Mouse (Mus musculus) MEL (cell line): ENCODE results near the gene Cd63. TPM values are rescaled to one million over a fixed set of nuclear protein-coding genes. Genes with fewer than 3 reads are reported as not detected.

Experiments
- DNase-seq: peaks from one replicate; pipeline ENCODE4 v3.0.0; 2011; ENCODE audit warnings: low read depth, low spot score
- H3K27ac ChIP-seq: 2 replicates; pipeline ENCODE4 v1.5.1; 2012; ENCODE audit warnings: low read depth, mild to moderate bottlenecking, control low read depth, low read length, moderate library complexity; ENCODE audit not compliant: control insufficient read depth
- H3K27me3 ChIP-seq, 2 experiments: fragments of 150-350 bp in 1 of 2; sonication (generic) in 1 of 2; 2 replicates each; pipeline ENCODE4 v1.6.1; 2012; ENCODE audit warnings: low read length in 2 of 2, mild to moderate bottlenecking in 2 of 2, improper control_type of control experiment in 1 of 2, moderate library complexity in 1 of 2; ENCODE audit not compliant: insufficient read depth in 2 of 2, control insufficient read depth in 1 of 2
- H3K36me3 ChIP-seq, 2 experiments: 2 replicates each; pipeline ENCODE4 v1.6.1; 2012 to 2014; ENCODE audit warnings: low read length in 2 of 2, improper control_type of control experiment in 1 of 2, inconsistent platforms in 1 of 2, mild to moderate bottlenecking in 1 of 2; ENCODE audit not compliant: insufficient read depth in 2 of 2, control insufficient read depth in 1 of 2
- H3K4me1 ChIP-seq, 2 experiments: fragments of 150-350 bp in 1 of 2; sonication (generic) in 1 of 2; 2 replicates each; pipeline ENCODE4 v1.6.1; 2012; ENCODE audit warnings: low read length in 2 of 2, improper control_type of control experiment in 1 of 2, mild to moderate bottlenecking in 1 of 2; ENCODE audit not compliant: insufficient read depth in 2 of 2, control insufficient read depth in 1 of 2
- H3K4me3 ChIP-seq, 2 experiments: fragments of 150-350 bp in 1 of 2; sonication (generic) in 1 of 2; 2 replicates each; pipeline ENCODE4 v1.5.1; 2012; ENCODE audit warnings: low read depth in 2 of 2, low read length in 2 of 2, mild to moderate bottlenecking in 2 of 2, moderate library complexity in 2 of 2, control low read depth in 1 of 2, improper control_type of control experiment in 1 of 2; ENCODE audit not compliant: control insufficient read depth in 1 of 2, insufficient read depth in 1 of 2
- H3K79me2 ChIP-seq: 2 replicates; pipeline ENCODE4 v1.6.1; 2012; ENCODE audit warnings: mild to moderate bottlenecking, low read length, moderate library complexity; ENCODE audit not compliant: control insufficient read depth, poor library complexity, insufficient read depth
- H3K9ac ChIP-seq: 2 replicates; pipeline ENCODE4 v1.6.1; 2012; ENCODE audit warnings: low read depth, mild to moderate bottlenecking, control low read depth, low read length, moderate library complexity; ENCODE audit not compliant: control insufficient read depth, poor library complexity, severe bottlenecking
- H3K9me3 ChIP-seq: fragments of 150-350 bp; sonication (generic); replicated peaks from 2 replicates; pipeline ENCODE4 v1.6.1; 2012; ENCODE audit warnings: mild to moderate bottlenecking, low read length, improper control_type of control experiment, moderate library complexity; ENCODE audit not compliant: insufficient read depth
- BHLHE40 ChIP-seq: IDR thresholded peaks from 2 replicates; pipeline ENCODE4 v1.6.1; 2012; ENCODE audit warnings: low read depth, mild to moderate bottlenecking, inconsistent platforms, low read length, improper control_type of control experiment, borderline replicate concordance
- CHD1 ChIP-seq: IDR thresholded peaks from 2 replicates; pipeline ENCODE4 v1.6.1; 2012; ENCODE audit warnings: low read depth, mild to moderate bottlenecking, inconsistent platforms, low read length, improper control_type of control experiment
- CHD2 ChIP-seq: IDR thresholded peaks from 2 replicates; pipeline ENCODE4 v1.6.1; 2011; ENCODE audit warnings: low read length, improper control_type of control experiment
- CTCF ChIP-seq, 3 experiments: IDR thresholded peaks in 2 of 3; conservative IDR thresholded peaks in 1 of 3; 2 replicates each; pipeline ENCODE4 v1.5.1; 2011 to 2012; ENCODE audit warnings: low read length in 3 of 3, low read depth in 2 of 3, mild to moderate bottlenecking in 2 of 3, improper control_type of control experiment in 1 of 3, inconsistent platforms in 1 of 3, mixed read lengths in 1 of 3, moderate library complexity in 1 of 3; ENCODE audit not compliant: control insufficient read depth in 1 of 3, insufficient read depth in 1 of 3, poor library complexity in 1 of 3, severe bottlenecking in 1 of 3
- E2F4 ChIP-seq: IDR thresholded peaks from 2 replicates; pipeline ENCODE4 v1.6.1; 2011; ENCODE audit warnings: low read depth, low read length, improper control_type of control experiment, borderline replicate concordance
- EP300 ChIP-seq, 2 experiments: IDR thresholded peaks; 2 replicates each; pipeline ENCODE4 v1.6.1; 2011; ENCODE audit warnings: improper control_type of control experiment in 2 of 2, low read length in 2 of 2, low read depth in 1 of 2, mild to moderate bottlenecking in 1 of 2
- ETS1 ChIP-seq: IDR thresholded peaks from 2 replicates; pipeline ENCODE4 v1.6.1; 2012; ENCODE audit warnings: low read depth, mild to moderate bottlenecking, inconsistent platforms, low read length, improper control_type of control experiment, moderate library complexity
- GATA1 ChIP-seq: IDR thresholded peaks from 2 replicates; pipeline ENCODE4 v1.6.1; 2011; ENCODE audit warnings: low read depth, low read length, improper control_type of control experiment
- HCFC1 ChIP-seq: IDR thresholded peaks from 2 replicates; pipeline ENCODE4 v1.6.1; 2012; ENCODE audit warnings: low read depth, mild to moderate bottlenecking, inconsistent platforms, low read length, improper control_type of control experiment, moderate library complexity
- JUND ChIP-seq: IDR thresholded peaks from 2 replicates; pipeline ENCODE4 v1.6.1; 2011; ENCODE audit warnings: low read depth, mild to moderate bottlenecking, improper control_type of control experiment, low read length
- KAT2A ChIP-seq: conservative IDR thresholded peaks from 2 replicates; pipeline ENCODE4 v1.6.1; 2012; ENCODE audit warnings: low read depth, low read length, improper control_type of control experiment, inconsistent platforms
- MAFK ChIP-seq: IDR thresholded peaks from 2 replicates; pipeline ENCODE4 v1.6.1; 2011; ENCODE audit warnings: low read depth, mild to moderate bottlenecking, low read length, improper control_type of control experiment, borderline replicate concordance
- MAZ ChIP-seq: IDR thresholded peaks from 2 replicates; pipeline ENCODE4 v1.6.1; 2012; ENCODE audit warnings: low read depth, mild to moderate bottlenecking, inconsistent platforms, low read length, improper control_type of control experiment
- MEF2A ChIP-seq: IDR thresholded peaks from 2 replicates; pipeline ENCODE4 v1.6.1; 2014; ENCODE audit warnings: low read depth, mild to moderate bottlenecking, inconsistent platforms, low read length, improper control_type of control experiment; ENCODE audit not compliant: poor library complexity, insufficient replicate concordance, severe bottlenecking; ENCODE audit errors: extremely low read depth
- MYB ChIP-seq: IDR thresholded peaks from 2 replicates; pipeline ENCODE4 v1.6.1; 2011; ENCODE audit warnings: mild to moderate bottlenecking, low read depth, low read length, improper control_type of control experiment
- SIN3A ChIP-seq: IDR thresholded peaks from 2 replicates; pipeline ENCODE4 v1.6.1; 2012; ENCODE audit warnings: low read length, improper control_type of control experiment, inconsistent platforms
- SMC3 ChIP-seq: IDR thresholded peaks from 2 replicates; pipeline ENCODE4 v1.6.1; 2011; ENCODE audit warnings: low read depth, low read length, improper control_type of control experiment
- TBP ChIP-seq: IDR thresholded peaks from 2 replicates; pipeline ENCODE4 v1.8.0; 2011; ENCODE audit warnings: low read depth, low read length, improper control_type of control experiment
- TCF12 ChIP-seq: IDR thresholded peaks from 2 replicates; pipeline ENCODE4 v1.6.1; 2014; ENCODE audit warnings: low read depth, mild to moderate bottlenecking, inconsistent platforms, low read length, improper control_type of control experiment, moderate library complexity
- USF1 ChIP-seq: IDR thresholded peaks from 2 replicates; pipeline ENCODE4 v1.6.1; 2014; ENCODE audit warnings: low read depth, mild to moderate bottlenecking, inconsistent platforms, low read length, improper control_type of control experiment, moderate library complexity
- USF2 ChIP-seq, 2 experiments: IDR thresholded peaks; 2 replicates each; pipeline ENCODE4 v1.6.1; 2011 to 2012; ENCODE audit warnings: improper control_type of control experiment in 2 of 2, low read length in 2 of 2, borderline replicate concordance in 1 of 2, inconsistent platforms in 1 of 2, low read depth in 1 of 2, mild to moderate bottlenecking in 1 of 2; ENCODE audit not compliant: insufficient read depth in 1 of 2
- ZC3H11A ChIP-seq: IDR thresholded peaks from 2 replicates; pipeline ENCODE4 v1.6.1; 2012; ENCODE audit warnings: low read depth, mild to moderate bottlenecking, inconsistent platforms, low read length, improper control_type of control experiment
- ZKSCAN1 ChIP-seq: IDR thresholded peaks from 2 replicates; pipeline ENCODE4 v1.6.1; 2012; ENCODE audit warnings: low read depth, mild to moderate bottlenecking, inconsistent platforms, low read length, improper control_type of control experiment, moderate library complexity
- polyA plus RNA-seq, 2 experiments: library from polyadenylated mRNA; stranded (reverse) in 1 of 2; unstranded in 1 of 2; fragments of >175 nt in 1 of 2; fragments of >200 nt in 1 of 2; gene quantifications; 2 replicates each; pipeline versions ENCODE4 v1.2.1 to v1.2.4; 2012; ENCODE audit warnings: low replicate concordance in 2 of 2, low read depth in 1 of 2; ENCODE audit not compliant: insufficient read length in 2 of 2, insufficient read depth in 1 of 2, missing spikeins in 1 of 2
- total RNA-seq: library from RNA; depleted of rRNA; stranded (reverse); fragments of 300-350 nt; gene quantifications from 2 replicates; pipeline ENCODE4 v1.2.3, GENCODE M21; 2012

The Cd63 gene
- total and polyA plus RNA-seq, 3 experiments: 0.46 to 0.64 TPM; not detected in 1

DNA sequence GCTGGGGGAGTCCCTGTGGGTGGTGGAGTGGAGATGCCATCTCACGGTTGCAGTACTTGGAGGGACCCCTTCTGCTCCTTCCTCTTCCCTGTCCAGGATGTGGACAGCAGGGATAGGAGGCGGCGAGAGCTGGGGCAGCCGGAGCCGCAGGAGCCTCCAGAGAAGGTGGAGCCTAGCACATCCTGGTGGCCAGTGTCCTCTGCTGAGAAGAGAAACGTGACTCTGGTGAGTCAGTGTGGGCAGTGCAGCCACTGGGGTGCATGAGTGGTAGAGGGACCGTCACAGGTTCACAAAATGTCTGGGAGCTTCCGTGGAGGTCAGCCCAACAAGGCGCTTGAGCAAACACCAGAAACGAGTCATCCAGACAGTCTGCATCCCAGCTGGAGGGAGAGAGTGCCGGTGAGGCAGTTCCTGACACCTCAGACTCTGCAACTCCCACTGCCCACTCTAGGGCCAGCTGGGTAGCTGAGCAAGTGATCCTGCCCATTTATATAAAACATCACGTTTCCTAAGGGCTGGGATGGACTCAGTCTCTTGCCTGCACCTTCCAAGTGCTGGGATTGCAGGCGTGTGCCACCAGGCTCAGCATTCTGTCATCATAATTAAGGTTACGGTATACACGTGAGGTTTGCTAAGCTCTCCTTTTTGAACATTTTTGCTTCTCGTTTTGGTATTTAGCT lies 49.6 kb downstream of the Cd63 start:
- DNase-seq: no peak

DNA sequence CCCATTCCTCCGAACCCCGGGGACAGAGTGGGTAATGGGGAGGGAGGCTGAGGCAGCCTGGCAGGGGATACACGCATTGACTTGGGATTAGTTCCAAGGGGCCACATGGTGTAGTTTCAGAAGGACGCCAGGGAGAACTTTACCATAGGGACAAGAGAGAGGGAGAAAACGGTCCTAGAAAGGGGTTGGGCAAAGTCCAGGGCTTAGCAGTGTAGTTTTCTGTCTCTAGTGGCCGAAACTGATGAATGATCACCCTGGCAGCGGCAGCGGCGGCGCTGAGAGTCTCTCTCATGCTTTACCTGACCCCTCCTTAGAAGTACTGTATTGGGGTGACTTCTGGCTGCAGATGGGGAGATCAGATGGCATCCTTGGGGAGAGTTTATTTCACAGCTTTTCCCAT lies 57.6 kb downstream of the Cd63 start:
- Histone ChIP-seq H3K4me3 (no peak overlapping the region), H3K27ac (no peak overlapping the region), H3K36me3 (no peaks in the 10 kb centered on the region), H3K4me1 (no peaks in the 10 kb centered on the region), H3K9me3 (no peaks in the 10 kb centered on the region), H3K9ac (no peak overlapping the region), H3K27me3 (peaks cover 0 to under 1% of the 10 kb centered on the region in 2 experiments; a peak in 2 of 4 replicates), H3K79me2 (no peaks in the 10 kb centered on the region)
- no peak for DNase-seq
- TF ChIP-seq HCFC1 (no peak), SIN3A (no peak), CHD2 (no peak), JUND (no peak), ZC3H11A (no peak), ETS1 (no peak), GATA1 (no peak), ZKSCAN1 (no peak)

More for the DNA sequence above, 49.6 kb downstream of the Cd63 start:
- no peak overlapping the region for H3K4me3 ChIP-seq
- H3K79me2 ChIP-seq: no peaks in the 10 kb centered on the region
- no peaks in the 10 kb centered on the region for H3K9me3 ChIP-seq
- H3K9ac ChIP-seq: no peak overlapping the region
- H3K27me3 ChIP-seq: peaks cover 2 to 6% of the 10 kb centered on the region in 2 experiments
- no peaks in the 10 kb centered on the region for H3K4me1 ChIP-seq
- TF ChIP-seq SIN3A (no peak), KAT2A (no peak), MYB (no peak), CTCF (IDR thresholded peaks at IDR 0.05 in 2 of 3, conservative IDR thresholded peaks at IDR 0.05 in 1 of 3; ENCODE audit: control insufficient read depth in 1 of 3, insufficient read depth in 1 of 3, low read depth in 2 of 3, low read length in 3 of 3, poor library complexity in 1 of 3, severe bottlenecking in 1 of 3) (no peak), TBP (no peak), TCF12 (no peak), SMC3 (no peak), ZKSCAN1 (no peak), MEF2A (no peak), MAZ (no peak), CHD2 (no peak), USF2 (IDR thresholded peaks at IDR 0.05; ENCODE audit: borderline replicate concordance in 1 of 2, insufficient read depth in 1 of 2, low read depth in 1 of 2, low read length in 2 of 2) (no peak), JUND (no peak), BHLHE40 (no peak), CHD1 (no peak), EP300 (IDR thresholded peaks at IDR 0.05; ENCODE audit: low read depth in 1 of 2, low read length in 2 of 2) (no peak), E2F4 (no peak), MAFK (no peak), USF1 (no peak)
- H3K27ac ChIP-seq: no peak overlapping the region
- no peaks in the 10 kb centered on the region for H3K36me3 ChIP-seq
